In genomic region chr9:40241223-40241801, GRCm38 (mm10) we compare ENCODE assay signal across 8 mouse cellular contexts. TPM values are rescaled to one million over a fixed set of nuclear protein-coding genes. Genes with fewer than 3 reads are reported as not detected.
DNase-seq lines count a peak whose midpoint lies in the region; ATAC-seq and TF ChIP-seq lines count a peak whose summit lies in the region.

No protein-coding gene starts in this region.

- no peak overlapping the region for H3K27ac ChIP-seq in thymus, adult 2 months (ENCODE audit: control insufficient read depth, insufficient read depth, low read length)
- H3K27ac ChIP-seq in heart, embryonic 11.5 days (ENCODE audit: low read depth, low read length): no peak overlapping the region
- no peak overlapping the region for H3K27ac ChIP-seq in liver, embryonic 12.5 days
- H3K27ac ChIP-seq in midbrain, postnatal 0 days (ENCODE audit: low read depth, low read length): peak overlapping the region; percentile 92

- no peaks in the 10 kb centered on the region for H3K4me1 ChIP-seq in thymus, adult 2 months (replicated peaks; ENCODE audit: control insufficient read depth, insufficient read depth, low read length)
- H3K4me1 ChIP-seq in heart, embryonic 11.5 days (ENCODE audit: control insufficient read depth, insufficient read depth, low read length): peaks cover 7% of the 10 kb centered on the region; the same call in 1 of the 2 replicates
- H3K4me1 ChIP-seq in liver, embryonic 12.5 days: peaks cover 5% of the 10 kb centered on the region; the same call in 1 of the 2 replicates
- H3K4me1 ChIP-seq in midbrain, postnatal 0 days (ENCODE audit: insufficient read depth, low read length): peaks cover 7% of the 10 kb centered on the region; the same call in 1 of the 2 replicates

- no peak for TF ChIP-seq CTCF in thymus, adult 2 months (IDR thresholded peaks at IDR 0.05; ENCODE audit: borderline replicate concordance, control insufficient read depth, extremely low read depth, insufficient read depth, low read length, poor library complexity)
- TF ChIP-seq CTCF in midbrain, postnatal 0 days (IDR thresholded peaks at IDR 0.05): no peak

- no peaks in the 10 kb centered on the region for H3K9me3 ChIP-seq in heart, embryonic 11.5 days (replicated peaks; ENCODE audit: control insufficient read depth, low read length)
- no peaks in the 10 kb centered on the region for H3K9me3 ChIP-seq in liver, embryonic 12.5 days (replicated peaks)
- no peaks in the 10 kb centered on the region for H3K9me3 ChIP-seq in midbrain, postnatal 0 days (ENCODE audit: low read length)

- ATAC-seq in heart, embryonic 11.5 days (replicated peaks; ENCODE audit: insufficient number of reproducible peaks, low FRiP score, low TSS enrichment): peak; percentile 71
- ATAC-seq in liver, embryonic 12.5 days: no peak
- peak; percentile 81 for ATAC-seq in midbrain, postnatal 0 days (ENCODE audit: low FRiP score)

- H3K36me3 ChIP-seq in thymus, adult 2 months (ENCODE audit: control insufficient read depth, insufficient read depth, low read length): no peaks in the 10 kb centered on the region
- H3K36me3 ChIP-seq in heart, embryonic 11.5 days (ENCODE audit: control insufficient read depth, insufficient read depth, low read length): no peaks in the 10 kb centered on the region
- no peaks in the 10 kb centered on the region for H3K36me3 ChIP-seq in liver, embryonic 12.5 days
- H3K36me3 ChIP-seq in midbrain, postnatal 0 days (ENCODE audit: insufficient read depth, low read length): no peaks in the 10 kb centered on the region

- H3K4me3 ChIP-seq in thymus, adult 2 months (ENCODE audit: control insufficient read depth, insufficient read depth, low read length): no peak overlapping the region
- H3K4me3 ChIP-seq in heart, embryonic 11.5 days (ENCODE audit: low read depth, low read length): peak overlapping the region; percentile 49
- H3K4me3 ChIP-seq in liver, embryonic 12.5 days: peak overlapping the region; percentile 31
- H3K4me3 ChIP-seq in midbrain, postnatal 0 days (ENCODE audit: low read depth, low read length): peak overlapping the region; percentile 32

- WGBS in thymus, adult 2 months: 7% methylated on average over 15 of the region's 15 CpGs
- 1% methylated on average over 15 of the region's 15 CpGs for WGBS in heart, embryonic 11.5 days (ENCODE audit: insufficient replicate concordance)
- 2% methylated on average over 15 of the region's 15 CpGs for WGBS in liver, embryonic 12.5 days (ENCODE audit: insufficient replicate concordance)
- WGBS in midbrain, postnatal 0 days: under 1% methylated on average over 15 of the region's 15 CpGs

- no peak for TF ChIP-seq POLR2A in thymus, adult 2 months (IDR thresholded peaks at IDR 0.05; ENCODE audit: control insufficient read depth, extremely low read depth, insufficient read depth, low read length, poor library complexity)

- H3K27me3 ChIP-seq in thymus, adult 2 months (ENCODE audit: control insufficient read depth, insufficient read depth, low read length): no peaks in the 10 kb centered on the region
- peaks cover 12% of the 10 kb centered on the region for H3K27me3 ChIP-seq in heart, embryonic 11.5 days (ENCODE audit: control insufficient read depth, insufficient read depth, low read length)
- peaks cover 29% of the 10 kb centered on the region for H3K27me3 ChIP-seq in liver, embryonic 12.5 days (replicated peaks)
- H3K27me3 ChIP-seq in midbrain, postnatal 0 days (ENCODE audit: insufficient read depth, low read length): no peaks in the 10 kb centered on the region

- H3K4me2 ChIP-seq in heart, embryonic 11.5 days: peak overlapping the region; percentile 82
- peak overlapping the region; percentile 57 for H3K4me2 ChIP-seq in liver, embryonic 12.5 days
- peak overlapping the region; percentile 64 for H3K4me2 ChIP-seq in midbrain, postnatal 0 days (ENCODE audit: low read depth, low read length, poor library complexity, severe bottlenecking)

- peak overlapping the region; percentile 65 for H3K9ac ChIP-seq in heart, embryonic 11.5 days (ENCODE audit: low read depth, low read length)
- H3K9ac ChIP-seq in liver, embryonic 12.5 days: no peak overlapping the region
- peak overlapping the region; percentile 33 for H3K9ac ChIP-seq in midbrain, postnatal 0 days (replicated peaks; ENCODE audit: low read length, poor library complexity, severe bottlenecking)

- DNase-seq in thymus, adult 2 months: peak; percentile 11
- no peak for DNase-seq in thymus, postnatal 10 days (ENCODE audit: low spot score in 2 of 2)
- peak; percentile 40 for DNase-seq in embryo, embryonic 11.5 days (ENCODE audit: low read depth, low spot score)
- peak; percentile 41 to 65 for DNase-seq in kidney, postnatal 25 days
- DNase-seq in midbrain, postnatal 0 days (ENCODE audit: low spot score): peak; percentile 77
- DNase-seq in urinary bladder, postnatal 4 days (ENCODE audit: low spot score in 2 of 2): peak; percentile 28 to 61

RNA-seq across cellular contexts. Expression of gene Scn3b, which starts 27.7 kb away (rescaled TPM):
- polyA plus RNA-seq in thymus, adult 2 months (2012; rRNA removed): 1.3 and 1.5 TPM in 2 replicates
- 0.38 and 0.44 TPM in 2 replicates for polyA plus RNA-seq in heart, embryonic 11.5 days (2014; fragmentation: Nextera tagmentation; extraction: Ambion mirVana)
- polyA plus RNA-seq in liver, embryonic 12.5 days (2016; fragmentation: Nextera tagmentation; extraction: Ambion mirVana): 0.12 and 0.55 TPM in 2 replicates
- 235 and 257 TPM in 2 replicates for total RNA-seq in midbrain, postnatal 0 days (2014; rRNA removed)
- 157 and 158 TPM in 2 replicates for polyA plus RNA-seq in midbrain, postnatal 0 days (2015; fragmentation: Nextera tagmentation; extraction: Ambion mirVana)

RNA-seq across cellular contexts. Expression of gene Zfp202, which starts 49.2 kb away (rescaled TPM):
- polyA plus RNA-seq in thymus, adult 2 months (2012; rRNA removed): 0.74 and 0.80 TPM in 2 replicates
- 4.8 and 5.4 TPM in 2 replicates for polyA plus RNA-seq in heart, embryonic 11.5 days (2014; fragmentation: Nextera tagmentation; extraction: Ambion mirVana)
- 2.1 TPM in 2 replicates for polyA plus RNA-seq in liver, embryonic 12.5 days (2016; fragmentation: Nextera tagmentation; extraction: Ambion mirVana)
- total RNA-seq in midbrain, postnatal 0 days (2014; rRNA removed): 8.8 and 11.5 TPM in 2 replicates
- polyA plus RNA-seq in midbrain, postnatal 0 days (2015; fragmentation: Nextera tagmentation; extraction: Ambion mirVana): 5.6 and 6.3 TPM in 2 replicates

Comparison
In these comparisons a context has a peak if more than half of its experiments do, and no peak if none do; other contexts are left out.
1. DNase-seq: peak in thymus, adult 2 months (single experiment), embryo, embryonic 11.5 days (single experiment), kidney, postnatal 25 days (2 of 2), midbrain, postnatal 0 days (single experiment) and urinary bladder, postnatal 4 days (2 of 2); none in thymus, postnatal 10 days (0 of 2).
2. RNA of gene Scn3b, which starts 27.7 kb away (polyA plus RNA-seq): 157 to 158 TPM in midbrain, postnatal 0 days; 1.3 to 1.5 TPM in thymus, adult 2 months, 0.38 to 0.44 TPM in heart, embryonic 11.5 days and 0.12 to 0.55 TPM in liver, embryonic 12.5 days; every median in the first group is over 10 times any median in the second.
3. Peak in every context shown above with its lines, with median percentiles within 50 percentile points of each other: H3K4me2 ChIP-seq.